Mouse (Mus musculus): ENCODE measurements at regions not wholly inside any gene's neighbourhood (a gene's known extent, or its start where the extent isn't known, plus 50 kb on each side); places are given as distances from the start of the nearest gene placed in this dataset.

- TF ChIP-seq CTCF (IDR thresholded peaks at IDR 0.05; ENCODE audit: control insufficient read depth, insufficient read depth, insufficient replicate concordance, low read depth, low read length) (no peak), POLR2A (IDR thresholded peaks at IDR 0.05; ENCODE audit: control insufficient read depth, low read depth, low read length) (no peak)
These were observed 67.6 kb downstream of the Bmp15 start for GRCm38 (mm10) chrX:6252873-6253272.

Data from testis, adult 2 months (tissue).